Mouse (Mus musculus): Measurements from ENCODE around the gene Rab31. TPM values are rescaled to one million over a fixed set of nuclear protein-coding genes. Genes with fewer than 3 reads are reported as not detected.

Gene Rab31
- polyA plus RNA-seq, 1 experiment from 2014 or later, result 23.5 TPM

GRCm38 (mm10) chr17:65669061-65669460 is 103.5 kb downstream of the Rab31 start:
- TF ChIP-seq EP300 (optimal IDR thresholded peaks at IDR 0.05), result no peak
- WGBS, result 84% methylated on average over 4 of the region's 4 CpGs

GRCm38 (mm10) chr17:65667792-65668191 is 104.8 kb downstream of the Rab31 start:
- ATAC-seq (ENCODE audit: low FRiP score, low TSS enrichment), result peak; percentile 36; the same call in 1 of the 2 replicates
- TF ChIP-seq EP300 (optimal IDR thresholded peaks at IDR 0.05) (no peak), CTCF (IDR thresholded peaks at IDR 0.05; ENCODE audit: low read depth) (no peak)
- H3K27ac ChIP-seq (replicated peaks), result 0 out of 2 replicates have a peak overlapping the region, but pooled peaks have one; percentile 56
- no peaks in the 10 kb centered on the region for H3K9me3 ChIP-seq (ENCODE audit: control insufficient read depth, low read length)
- no peaks in the 10 kb centered on the region for H3K36me3 ChIP-seq (ENCODE audit: control insufficient read depth, insufficient read depth, low read length)
- H3K9ac ChIP-seq (ENCODE audit: low read length), result no peak overlapping the region
- peak; percentile 38 for DNase-seq (ENCODE audit: low spot score)
- H3K4me1 ChIP-seq (replicated peaks; ENCODE audit: control insufficient read depth, insufficient read depth), result no peaks in the 10 kb centered on the region
- H3K27me3 ChIP-seq (ENCODE audit: control insufficient read depth, insufficient read depth, low read length), result no peaks in the 10 kb centered on the region
- no peak overlapping the region for H3K4me3 ChIP-seq (ENCODE audit: low read depth, low read length)
- no peak overlapping the region for H3K4me2 ChIP-seq (replicated peaks; ENCODE audit: low read depth)
- 70% methylated on average over 14 of the region's 14 CpGs for WGBS

More at GRCm38 (mm10) chr17:65669061-65669460, 103.5 kb downstream of the Rab31 start:
- no peak overlapping the region for H3K4me2 ChIP-seq (replicated peaks; ENCODE audit: low read depth)
- no peaks in the 10 kb centered on the region for H3K4me1 ChIP-seq (replicated peaks; ENCODE audit: control insufficient read depth, insufficient read depth)
- H3K27me3 ChIP-seq (ENCODE audit: control insufficient read depth, insufficient read depth, low read length), result no peaks in the 10 kb centered on the region
- no peak overlapping the region for H3K9ac ChIP-seq (ENCODE audit: low read length)
- DNase-seq (ENCODE audit: low spot score) (no peak), ATAC-seq (ENCODE audit: low FRiP score, low TSS enrichment) (no peak)
- no peak overlapping the region for H3K27ac ChIP-seq (replicated peaks)
- H3K9me3 ChIP-seq (ENCODE audit: control insufficient read depth, low read length), result no peaks in the 10 kb centered on the region
- H3K4me3 ChIP-seq (ENCODE audit: low read depth, low read length), result no peak overlapping the region
- no peaks in the 10 kb centered on the region for H3K36me3 ChIP-seq (ENCODE audit: control insufficient read depth, insufficient read depth, low read length)

GRCm38 (mm10) chr17:65666388-65667161 is 106.0 kb downstream of the Rab31 start:
- Histone ChIP-seq H3K27ac (replicated peaks) (peak overlapping the region; percentile 79), H3K27me3 (ENCODE audit: control insufficient read depth, insufficient read depth, low read length) (no peaks in the 10 kb centered on the region), H3K4me3 (ENCODE audit: low read depth, low read length) (no peak overlapping the region), H3K36me3 (ENCODE audit: control insufficient read depth, insufficient read depth, low read length) (no peaks in the 10 kb centered on the region), H3K4me1 (replicated peaks; ENCODE audit: control insufficient read depth, insufficient read depth) (no peaks in the 10 kb centered on the region), H3K4me2 (replicated peaks; ENCODE audit: low read depth) (no peak overlapping the region), H3K9me3 (ENCODE audit: control insufficient read depth, low read length) (no peaks in the 10 kb centered on the region), H3K9ac (ENCODE audit: low read length) (no peak overlapping the region)
- WGBS, result 49% methylated on average over 17 of the region's 17 CpGs
- no peak for TF ChIP-seq CTCF (IDR thresholded peaks at IDR 0.05; ENCODE audit: low read depth)
- no peak for TF ChIP-seq EP300 (optimal IDR thresholded peaks at IDR 0.05)
- peak; percentile 53 for DNase-seq (ENCODE audit: low spot score)
- ATAC-seq (ENCODE audit: low FRiP score, low TSS enrichment), result peak; percentile 71

- peak; percentile 46 for DNase-seq (ENCODE audit: low spot score)
- H3K4me2 ChIP-seq (replicated peaks; ENCODE audit: low read depth), result no peak overlapping the region
- H3K27me3 ChIP-seq (ENCODE audit: control insufficient read depth, insufficient read depth, low read length), result no peaks in the 10 kb centered on the region
- H3K9me3 ChIP-seq (ENCODE audit: control insufficient read depth, low read length), result no peaks in the 10 kb centered on the region
- no peak overlapping the region for H3K9ac ChIP-seq (ENCODE audit: low read length)
- no peak for TF ChIP-seq CTCF (IDR thresholded peaks at IDR 0.05; ENCODE audit: low read depth)
- TF ChIP-seq EP300 (optimal IDR thresholded peaks at IDR 0.05), result no peak
- peak; percentile 68 for ATAC-seq (ENCODE audit: low FRiP score, low TSS enrichment)
- no peaks in the 10 kb centered on the region for H3K36me3 ChIP-seq (ENCODE audit: control insufficient read depth, insufficient read depth, low read length)
- WGBS, result 66% methylated on average over 12 of the region's 12 CpGs
- peak overlapping the region; percentile 79 for H3K27ac ChIP-seq (replicated peaks)
- H3K4me1 ChIP-seq (replicated peaks; ENCODE audit: control insufficient read depth, insufficient read depth), result no peaks in the 10 kb centered on the region
- H3K4me3 ChIP-seq (ENCODE audit: low read depth, low read length), result no peak overlapping the region
Observed at GRCm38 (mm10) chr17:65665786-65666387, 106.7 kb downstream of the Rab31 start.

- no peaks in the 10 kb centered on the region for H3K4me1 ChIP-seq (replicated peaks; ENCODE audit: control insufficient read depth, insufficient read depth)
- ATAC-seq (ENCODE audit: low FRiP score, low TSS enrichment) (peak; percentile 83), DNase-seq (ENCODE audit: low spot score) (peak; percentile 75)
- H3K9ac ChIP-seq (ENCODE audit: low read length), result no peak overlapping the region
- no peak for TF ChIP-seq CTCF (IDR thresholded peaks at IDR 0.05; ENCODE audit: low read depth)
- no peak for TF ChIP-seq EP300 (optimal IDR thresholded peaks at IDR 0.05)
- no peak overlapping the region; the same call in 1 of the 2 replicates for H3K4me2 ChIP-seq (replicated peaks; ENCODE audit: low read depth)
- no peaks in the 10 kb centered on the region for H3K36me3 ChIP-seq (ENCODE audit: control insufficient read depth, insufficient read depth, low read length)
- H3K9me3 ChIP-seq (ENCODE audit: control insufficient read depth, low read length), result no peaks in the 10 kb centered on the region
- no peak overlapping the region for H3K4me3 ChIP-seq (ENCODE audit: low read depth, low read length)
- 60% methylated on average over 14 of the region's 14 CpGs for WGBS
- no peaks in the 10 kb centered on the region for H3K27me3 ChIP-seq (ENCODE audit: control insufficient read depth, insufficient read depth, low read length)
- H3K27ac ChIP-seq (replicated peaks), result peak overlapping the region; percentile 56
Observed at GRCm38 (mm10) chr17:65663329-65664078, 109.0 kb downstream of the Rab31 start.

Data from stomach, postnatal 0 days (tissue).